Mouse (Mus musculus) cortical plate, adult 2 months (tissue): ENCODE measurements around the gene Mycbp2.

ENCODE experiments used
- CTCF ChIP-seq: fragments of 200-500 bp; IDR thresholded peaks from 2 replicates; pipeline ENCODE4 v1.5.1; 2011; ENCODE audit warnings: mild to moderate bottlenecking, control low read depth, low read length; ENCODE audit not compliant: insufficient read depth; ENCODE audit errors: extremely low read depth
- POLR2A ChIP-seq: fragments of 200-500 bp; IDR thresholded peaks from 2 replicates; pipeline ENCODE4 v1.6.1; 2011; ENCODE audit warnings: mild to moderate bottlenecking, low read length, control low read depth; ENCODE audit not compliant: insufficient read depth; ENCODE audit errors: extremely low read depth

- TF ChIP-seq CTCF (no peak), POLR2A (no peak)
Observed at GRCm38 (mm10) chr14:103378703-103379102, 32.1 kb upstream of the Mycbp2 start.
